Mouse (Mus musculus) cortical plate, adult 2 months (tissue): ENCODE results near the gene Ccdc148. TPM values are rescaled to one million over a fixed set of nuclear protein-coding genes. Genes with fewer than 3 reads are reported as not detected.

Source experiments
- H3K27ac ChIP-seq: fragments of 200-500 bp; 2 replicates; pipeline ENCODE4 v1.5.1; 2012; ENCODE audit warnings: low read length, control low read depth, inconsistent platforms; ENCODE audit not compliant: insufficient read depth
- H3K4me1 ChIP-seq: fragments of 200-500 bp; 2 replicates; pipeline ENCODE4 v1.6.1; 2011; ENCODE audit warnings: low read length; ENCODE audit not compliant: control insufficient read depth, insufficient read depth
- H3K4me3 ChIP-seq: fragments of 200-500 bp; 2 replicates; pipeline ENCODE4 v1.5.1; 2011; ENCODE audit warnings: mild to moderate bottlenecking, low read length, control low read depth; ENCODE audit not compliant: insufficient read depth
- CTCF ChIP-seq: fragments of 200-500 bp; IDR thresholded peaks from 2 replicates; pipeline ENCODE4 v1.5.1; 2011; ENCODE audit warnings: mild to moderate bottlenecking, control low read depth, low read length; ENCODE audit not compliant: insufficient read depth; ENCODE audit errors: extremely low read depth
- POLR2A ChIP-seq: fragments of 200-500 bp; IDR thresholded peaks from 2 replicates; pipeline ENCODE4 v1.6.1; 2011; ENCODE audit warnings: mild to moderate bottlenecking, low read length, control low read depth; ENCODE audit not compliant: insufficient read depth; ENCODE audit errors: extremely low read depth
- polyA plus RNA-seq: library from polyadenylated mRNA; depleted of rRNA; stranded (reverse); fragments of >200 nt; gene quantifications from 2 replicates; pipeline ENCODE4 v1.2.3, GENCODE M21; 2012

Ccdc148 gene
- polyA plus RNA-seq, 1 experiment = 7.1 TPM

- Histone ChIP-seq H3K27ac (no peak overlapping the region), H3K4me3 (no peak overlapping the region), H3K4me1 (no peaks in the 10 kb centered on the region)
- TF ChIP-seq POLR2A (no peak), CTCF (no peak)
Observed at GRCm38 (mm10) chr2:58956770-58957300, 203.6 kb downstream of the Ccdc148 start.

GRCm38 (mm10) chr2:58956351-58956750 lies 204.1 kb downstream of the Ccdc148 start:
- H3K4me3 ChIP-seq = no peak overlapping the region
- no peak overlapping the region for H3K27ac ChIP-seq
- TF ChIP-seq CTCF = no peak
- no peak for TF ChIP-seq POLR2A
- no peaks in the 10 kb centered on the region for H3K4me1 ChIP-seq

- Histone ChIP-seq H3K4me3 (no peak overlapping the region), H3K27ac (no peak overlapping the region), H3K4me1 (no peaks in the 10 kb centered on the region)
- TF ChIP-seq CTCF = no peak
- no peak for TF ChIP-seq POLR2A
Observed at GRCm38 (mm10) chr2:58952101-58952500, 208.4 kb downstream of the Ccdc148 start.

DNA sequence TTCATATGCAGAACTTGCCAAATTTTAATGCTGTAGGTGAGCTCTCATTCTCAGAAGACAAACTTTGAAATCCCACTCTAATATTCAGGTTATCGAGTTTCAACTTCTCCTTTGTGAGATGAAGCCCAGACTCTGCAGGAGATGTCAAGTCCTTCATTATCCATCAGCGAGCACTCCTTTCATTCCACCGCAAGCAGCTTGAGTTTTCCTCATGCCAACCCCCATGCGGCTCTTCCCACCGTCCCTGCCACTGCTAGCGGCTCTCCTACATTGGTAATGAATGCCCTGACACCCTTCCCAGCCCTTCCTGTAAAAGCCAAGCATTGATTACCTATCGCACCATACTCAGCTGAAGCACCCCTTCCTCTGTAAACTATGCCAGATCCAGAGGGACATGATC lies 211.7 kb downstream of the Ccdc148 start:
- no peaks in the 10 kb centered on the region for H3K4me1 ChIP-seq
- no peak overlapping the region for H3K27ac ChIP-seq
- TF ChIP-seq CTCF = no peak
- no peak for TF ChIP-seq POLR2A
- no peak overlapping the region for H3K4me3 ChIP-seq

DNA sequence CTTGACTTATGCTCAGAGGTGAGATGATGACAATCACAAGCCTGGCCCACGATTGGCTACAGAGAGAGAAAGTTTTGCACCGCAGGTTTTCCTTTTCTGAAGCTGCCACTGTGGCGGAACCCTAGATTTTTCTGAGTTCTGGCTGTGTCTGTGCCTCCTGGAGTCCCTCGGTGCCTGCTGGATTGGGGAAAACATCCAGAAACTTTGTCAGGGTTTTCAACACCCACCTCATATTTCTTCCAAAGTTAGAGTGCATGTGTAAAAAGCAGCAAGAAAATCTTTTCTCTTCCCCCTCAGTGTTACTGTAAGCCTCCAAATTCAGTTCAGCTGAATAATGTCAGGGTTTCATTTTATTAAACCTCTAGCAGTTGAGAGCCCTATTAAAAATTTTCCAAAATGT lies 219.1 kb downstream of the Ccdc148 start:
- TF ChIP-seq POLR2A (no peak), CTCF (no peak)
- H3K4me3 ChIP-seq = no peak overlapping the region
- no peak overlapping the region for H3K27ac ChIP-seq
- H3K4me1 ChIP-seq = peaks cover 2% of the 10 kb centered on the region; the same call in 1 of the 2 replicates

DNA sequence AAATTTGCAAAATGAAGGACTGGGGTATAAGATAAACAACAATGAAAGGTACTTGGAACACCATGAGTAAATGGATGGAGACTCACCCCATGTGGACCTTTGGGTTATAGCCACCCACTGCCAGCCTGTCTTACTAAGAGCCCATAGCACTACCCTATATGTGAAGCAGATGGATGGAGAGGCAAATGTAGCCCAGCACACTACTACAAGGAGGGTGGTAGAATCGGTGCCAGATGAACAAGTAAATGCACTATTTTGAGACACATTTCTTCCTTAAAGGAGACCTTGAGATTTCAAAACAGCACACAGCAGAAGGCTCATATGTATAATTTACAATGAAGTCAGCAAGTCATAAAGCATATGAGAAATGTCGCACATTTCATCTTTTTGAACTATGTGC lies 234.9 kb downstream of the Ccdc148 start:
- no peak overlapping the region for H3K27ac ChIP-seq
- no peak for TF ChIP-seq CTCF
- TF ChIP-seq POLR2A = no peak
- no peak overlapping the region for H3K4me3 ChIP-seq
- no peaks in the 10 kb centered on the region for H3K4me1 ChIP-seq

- no peak overlapping the region for H3K27ac ChIP-seq
- no peaks in the 10 kb centered on the region for H3K4me1 ChIP-seq
- TF ChIP-seq CTCF (no peak), POLR2A (no peak)
- no peak overlapping the region for H3K4me3 ChIP-seq
Observed at GRCm38 (mm10) chr2:58918351-58918750, 242.1 kb downstream of the Ccdc148 start.

DNA sequence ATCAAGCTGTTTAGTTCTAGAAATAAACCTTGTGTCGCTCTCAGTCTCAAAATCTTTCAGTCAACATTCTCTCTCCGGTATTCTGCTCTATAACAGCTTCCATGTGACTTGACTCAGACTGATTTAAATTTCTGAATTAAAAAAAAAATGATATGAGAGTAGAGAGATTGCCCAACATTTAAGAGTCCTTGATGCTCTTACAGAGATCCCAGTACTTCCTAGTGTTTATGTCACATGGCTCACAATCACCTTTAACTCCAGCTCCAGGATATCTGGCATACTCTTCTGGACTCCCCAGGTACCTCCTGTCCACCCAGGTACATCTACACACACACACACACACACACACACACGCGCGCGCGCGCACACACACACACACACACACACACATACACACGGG lies 248.1 kb downstream of the Ccdc148 start:
- H3K27ac ChIP-seq = no peak overlapping the region
- H3K4me1 ChIP-seq = no peaks in the 10 kb centered on the region
- TF ChIP-seq CTCF = no peak
- H3K4me3 ChIP-seq = no peak overlapping the region

DNA sequence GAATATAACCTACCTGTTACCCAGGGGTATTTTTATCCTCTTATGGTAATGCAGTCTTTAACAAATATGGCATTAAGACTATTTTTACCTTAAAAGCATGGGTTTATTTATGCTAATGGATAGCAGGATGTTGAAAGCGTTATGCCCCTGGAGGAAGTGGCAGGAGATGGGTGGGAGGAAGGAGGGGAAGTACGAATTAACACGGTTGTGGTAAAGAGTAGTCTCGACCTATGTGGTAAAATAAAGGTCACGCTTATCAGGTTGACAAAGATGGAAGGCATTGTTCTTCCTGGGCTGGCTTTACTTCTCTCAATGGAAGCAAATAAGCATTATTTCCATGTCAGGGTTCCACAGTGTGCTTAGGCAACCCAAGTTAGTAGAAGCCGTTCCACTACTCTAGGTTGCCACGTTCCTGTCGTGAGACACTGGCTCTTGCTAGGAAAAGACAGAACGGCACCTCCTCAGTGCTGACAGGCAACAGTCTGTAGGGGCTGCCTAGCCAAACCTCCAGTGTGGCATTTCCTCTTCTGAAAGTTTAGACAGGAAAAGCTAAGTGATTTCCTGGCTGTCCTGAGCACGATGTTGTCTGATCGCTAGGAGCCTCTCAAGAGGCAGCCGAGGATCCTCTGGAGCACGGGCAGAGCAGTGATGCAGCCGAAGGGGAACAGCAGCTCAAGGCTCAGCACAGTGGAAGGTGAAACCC lies 253.5 kb downstream of the Ccdc148 start:
- no peak overlapping the region for H3K4me3 ChIP-seq
- H3K27ac ChIP-seq = no peak overlapping the region
- no peak for TF ChIP-seq CTCF
- TF ChIP-seq POLR2A = no peak
- H3K4me1 ChIP-seq = no peaks in the 10 kb centered on the region

DNA sequence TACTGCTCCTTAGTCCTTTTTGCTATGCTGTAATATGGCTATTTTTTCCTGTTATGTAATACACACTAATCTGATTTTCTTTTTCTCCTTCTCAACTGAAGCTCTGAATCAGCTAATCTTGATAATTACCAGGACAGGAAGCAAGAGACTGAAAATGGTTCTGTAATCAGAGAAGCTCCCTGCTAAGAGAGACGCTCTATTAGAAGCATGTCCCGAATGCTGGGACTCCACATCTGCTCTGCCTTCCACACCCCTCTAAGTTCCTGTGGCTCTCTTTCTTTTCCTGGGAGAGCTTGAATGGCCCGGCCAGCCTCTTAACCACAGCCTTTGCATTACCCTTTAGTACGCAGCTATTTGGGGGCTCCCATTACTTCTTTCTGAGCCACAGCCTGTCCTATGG lies 255.4 kb downstream of the Ccdc148 start:
- no peak for TF ChIP-seq POLR2A
- TF ChIP-seq CTCF = no peak
- no peaks in the 10 kb centered on the region for H3K4me1 ChIP-seq
- no peak overlapping the region for H3K4me3 ChIP-seq

GRCm38 (mm10) chr2:58879876-58880275 lies 280.6 kb downstream of the Ccdc148 start:
- TF ChIP-seq POLR2A (no peak), CTCF (no peak)
- no peak overlapping the region for H3K27ac ChIP-seq
- no peaks in the 10 kb centered on the region; the same call in 1 of the 2 replicates for H3K4me1 ChIP-seq
- H3K4me3 ChIP-seq = no peak overlapping the region

More for the DNA sequence above, 255.4 kb downstream of the Ccdc148 start:
- no peak overlapping the region for H3K27ac ChIP-seq
